Mouse (Mus musculus) layer of hippocampus, postnatal 36 days (tissue): ENCODE data around the gene Enox2. TPM values are rescaled to one million over a fixed set of nuclear protein-coding genes. Genes with fewer than 3 reads are reported as not detected.

ENCODE experiments used
- DNase-seq, 2 experiments: peaks; one replicate each; pipeline ENCODE4 v3.0.0; 2022
- total RNA-seq, 2 experiments: library from RNA; stranded (reverse); gene quantifications; 2 replicates each; pipeline ENCODE4 v1.2.3; 2021

Enox2 gene
- total RNA-seq, 2 experiments from 2014 or later = 16.8 to 16.9 TPM

DNA sequence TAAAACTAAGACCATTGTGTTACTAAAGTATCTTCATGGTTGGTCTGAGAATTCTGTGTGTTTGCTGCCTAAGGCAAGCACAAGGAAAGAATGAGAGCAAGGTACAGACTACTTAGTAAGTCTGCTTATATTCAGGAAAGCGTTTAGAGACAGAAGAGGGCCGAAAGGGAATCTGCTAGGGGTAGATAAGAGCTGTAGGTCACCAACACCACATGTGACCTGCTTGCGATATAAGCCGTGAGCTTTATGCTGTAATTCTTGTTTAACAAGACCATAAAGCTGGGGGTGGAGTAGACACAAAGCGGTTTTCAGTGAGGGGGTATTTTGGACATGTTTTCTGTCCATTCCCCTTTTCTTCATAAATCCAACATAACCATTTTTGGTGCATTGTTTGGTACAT lies 302.4 kb downstream of the Enox2 start:
- DNase-seq = no peak

DNA sequence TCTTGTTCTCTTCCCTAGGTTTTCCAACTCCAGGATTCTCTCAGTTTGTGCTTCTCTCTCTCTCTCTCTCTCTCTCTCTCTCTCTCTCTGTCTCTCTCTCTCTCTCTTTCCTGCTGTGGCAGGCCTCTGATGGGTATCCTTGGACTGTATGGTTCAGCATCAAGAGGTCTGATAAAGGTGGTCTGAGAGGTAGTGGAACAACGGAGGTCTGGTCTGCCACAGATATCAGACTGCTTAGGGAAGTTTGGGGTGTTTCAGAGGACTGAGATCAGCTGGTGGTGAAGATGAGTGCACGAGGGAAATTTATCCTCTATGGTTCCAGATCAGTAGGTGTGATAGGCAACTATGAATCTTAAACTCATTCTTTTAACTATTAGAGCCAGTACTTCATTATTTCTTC lies 303.6 kb downstream of the Enox2 start:
- DNase-seq = no peak

Other genes starting within 250 kb of the Enox2 start
- 1 to 10 TPM in 1 of 2 experiments, under 1 TPM in 1; 0.70 to 1.3 TPM for gene Arhgap36, start 175.7 kb upstream of the Enox2 start, total RNA-seq